Mouse (Mus musculus): ENCODE measurements around the gene Pla2g1b.

The Pla2g1b gene

GRCm38 (mm10) chr5:115444130-115444529, 21.9 kb upstream of the Pla2g1b start:
- no peak for DNase-seq (ENCODE audit: extremely low spot score)

- no peak for DNase-seq (ENCODE audit: extremely low spot score)
These were observed 19.0 kb upstream of the Pla2g1b start for GRCm38 (mm10) chr5:115447108-115447507.

DNA sequence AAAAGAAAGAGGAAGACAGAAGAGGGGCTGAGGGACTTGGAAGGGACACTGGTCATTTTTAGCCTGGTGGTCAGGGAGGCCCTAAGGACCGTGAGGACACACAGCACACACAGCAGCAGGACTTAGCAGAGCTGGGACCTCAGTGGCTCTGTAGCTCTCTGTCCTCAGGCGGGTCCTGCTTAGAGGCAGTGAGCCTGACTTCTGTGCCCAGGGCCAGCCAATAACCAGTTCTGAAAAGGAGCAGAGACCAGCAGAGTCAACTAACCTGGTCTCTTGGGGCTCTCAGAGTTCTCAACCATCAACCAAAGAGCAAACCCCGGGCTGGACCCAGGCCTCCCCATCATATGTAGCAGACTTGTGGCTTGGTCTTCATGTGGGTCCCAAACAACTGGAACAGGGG, 16.8 kb upstream of the Pla2g1b start:
- DNase-seq (ENCODE audit: extremely low spot score) = no peak

DNA sequence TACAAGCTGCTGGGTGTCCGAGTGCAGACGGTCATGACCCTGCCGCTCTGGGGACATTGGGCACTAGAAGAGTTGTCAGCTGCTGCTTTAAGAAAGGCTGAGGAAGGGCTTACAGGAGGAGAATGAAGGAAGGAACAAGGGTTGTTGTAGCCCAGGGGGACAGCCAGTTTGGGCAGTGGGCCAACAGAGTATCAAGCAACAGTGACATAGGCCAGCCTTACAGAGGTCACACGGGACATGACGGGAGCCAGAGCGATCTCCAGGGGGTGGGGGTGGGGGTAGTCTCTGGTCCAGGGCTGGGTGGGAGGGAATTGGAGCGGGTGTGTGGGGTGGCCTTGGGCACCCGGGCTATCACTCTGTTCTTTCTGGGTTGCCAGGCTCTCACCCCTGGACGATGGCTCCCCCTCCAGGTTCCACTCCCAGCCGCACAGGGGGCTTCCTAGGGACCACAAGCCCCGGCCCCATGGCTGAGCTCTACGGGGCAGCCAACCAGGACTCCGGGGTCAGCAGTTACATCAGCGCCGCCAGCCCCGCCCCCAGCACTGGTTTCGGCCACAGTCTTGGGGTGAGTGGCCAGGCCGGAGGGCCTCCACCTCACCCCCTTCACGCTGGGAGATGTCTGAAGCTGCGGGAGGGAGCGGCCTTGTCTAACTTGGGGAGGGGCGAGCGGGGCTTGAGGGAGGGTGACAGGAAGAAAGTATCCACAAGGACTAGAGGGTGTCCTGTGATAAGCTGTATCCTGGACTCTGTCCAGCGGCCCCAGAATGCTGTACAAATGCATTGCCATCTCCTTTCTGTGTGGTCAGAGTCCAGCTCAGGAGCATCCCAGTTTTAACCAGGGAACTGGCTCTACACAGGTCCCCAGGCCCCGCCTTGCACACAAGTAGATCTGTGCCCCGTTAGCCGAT, 15.4 kb upstream of the Pla2g1b start:
- DNase-seq (ENCODE audit: extremely low spot score) = no peak

DNA sequence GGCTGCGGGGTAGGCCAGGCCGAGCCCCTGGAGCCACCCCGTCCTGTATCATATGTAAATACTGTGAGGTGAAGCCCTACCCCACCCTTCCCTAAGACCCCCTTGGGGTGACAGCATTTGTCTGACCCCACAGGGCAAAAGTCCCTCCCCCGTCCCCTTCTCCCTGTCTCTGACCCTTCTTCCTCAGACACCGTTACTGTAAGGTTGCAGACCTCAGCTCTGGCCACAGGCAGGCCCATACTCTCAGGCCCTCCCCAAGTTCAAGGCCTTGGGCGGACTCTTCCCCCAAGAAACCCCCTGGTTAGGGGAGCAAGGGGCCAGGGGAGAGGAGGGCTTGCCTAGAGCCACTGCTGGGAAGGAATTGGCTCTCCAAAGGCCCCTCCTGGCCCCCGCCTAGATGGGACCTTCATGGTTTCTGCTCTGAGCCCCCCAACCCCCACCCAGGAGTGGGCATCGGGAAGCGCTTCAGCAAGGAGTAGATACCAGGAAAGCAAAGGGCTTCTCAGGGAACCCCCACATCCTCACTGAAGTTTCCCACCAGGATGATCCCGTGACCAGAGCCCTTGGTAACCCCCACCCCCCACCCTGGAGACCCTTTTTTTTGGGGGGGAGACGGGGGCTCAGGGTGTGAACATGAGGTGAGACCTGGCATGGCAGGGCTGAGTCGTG, 11.5 kb upstream of the Pla2g1b start:
- DNase-seq (ENCODE audit: extremely low spot score) = no peak

- DNase-seq (ENCODE audit: extremely low spot score) = no peak
These were observed 10.2 kb upstream of the Pla2g1b start for GRCm38 (mm10) chr5:115455838-115456237.

- no peak for DNase-seq (ENCODE audit: extremely low spot score)
These were observed 7.1 kb upstream of the Pla2g1b start for GRCm38 (mm10) chr5:115458918-115459317.

DNA sequence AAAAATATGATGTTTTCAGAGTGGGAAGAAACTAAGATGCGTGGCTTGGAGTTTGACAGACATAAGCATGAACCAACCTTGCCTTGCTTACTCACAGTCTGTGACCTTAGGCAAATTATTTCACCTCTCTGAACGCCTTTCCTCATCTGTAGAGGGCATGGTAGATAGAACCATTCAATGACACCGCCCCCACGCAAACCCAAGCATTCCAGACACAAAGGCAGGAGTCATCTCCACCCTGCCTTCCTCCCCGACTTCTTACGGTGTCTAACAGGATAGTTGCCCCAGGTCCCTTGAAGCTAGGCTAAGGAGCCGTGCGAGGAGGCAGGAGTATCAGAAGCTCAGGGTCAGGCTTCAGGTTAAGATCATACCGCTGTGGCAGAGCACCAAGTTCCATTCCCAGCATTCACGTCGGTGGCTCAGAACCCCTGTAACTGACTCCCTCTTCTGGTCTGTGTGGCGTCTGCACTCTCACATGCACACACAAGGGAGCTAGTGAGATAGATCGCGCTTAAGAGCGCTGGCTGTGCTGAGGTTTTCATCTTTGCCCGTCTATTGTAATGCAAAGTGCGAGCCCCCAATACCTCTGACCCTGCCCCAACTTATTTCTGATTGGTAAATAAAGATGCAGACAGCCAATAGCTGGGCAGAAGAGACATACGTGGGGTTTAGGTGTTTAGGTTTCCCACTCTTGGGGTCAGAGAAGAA, 1.5 kb upstream of the Pla2g1b start:
- no peak for DNase-seq (ENCODE audit: extremely low spot score)

GRCm38 (mm10) chr5:115469791-115470190, 3.7 kb downstream of the Pla2g1b start:
- DNase-seq (ENCODE audit: extremely low spot score) = no peak

DNA sequence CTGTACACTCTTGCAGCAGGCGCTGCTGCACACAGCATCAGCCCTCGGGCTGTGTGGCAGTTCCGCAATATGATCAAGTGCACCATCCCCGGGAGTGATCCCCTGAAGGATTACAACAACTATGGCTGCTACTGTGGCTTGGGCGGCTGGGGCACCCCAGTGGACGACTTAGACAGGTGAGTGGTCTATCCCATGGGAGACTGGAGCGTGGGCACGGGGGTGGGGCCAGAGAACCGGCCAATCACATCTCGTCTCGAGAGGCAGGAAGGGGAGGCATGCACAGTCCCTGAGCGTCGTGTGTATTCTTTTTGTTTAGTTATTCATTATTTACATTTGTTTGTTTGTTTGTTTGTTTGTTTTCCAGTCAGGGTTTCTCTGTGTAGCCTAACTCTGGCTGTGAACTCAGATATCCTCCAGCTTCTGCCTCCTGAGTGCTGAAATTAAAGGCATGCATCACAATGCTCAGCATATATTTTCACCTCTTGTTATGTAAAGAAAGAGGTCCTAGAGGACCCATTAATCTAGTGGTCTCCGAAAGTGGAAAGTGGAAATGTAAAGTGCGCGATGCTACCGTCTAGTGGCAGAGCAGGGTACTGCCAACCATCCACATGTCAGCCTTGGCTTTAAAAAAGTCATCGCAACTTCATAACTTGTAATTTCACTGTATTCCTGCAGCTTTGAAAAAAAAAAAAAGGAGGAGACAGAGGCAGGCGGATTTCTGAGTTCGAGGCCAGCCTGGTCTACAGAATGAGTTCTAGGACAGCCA, 4.9 kb downstream of the Pla2g1b start:
- DNase-seq (ENCODE audit: extremely low spot score) = peak; percentile 66

GRCm38 (mm10) chr5:115473191-115473590, 7.1 kb downstream of the Pla2g1b start:
- no peak for DNase-seq (ENCODE audit: extremely low spot score)

DNA sequence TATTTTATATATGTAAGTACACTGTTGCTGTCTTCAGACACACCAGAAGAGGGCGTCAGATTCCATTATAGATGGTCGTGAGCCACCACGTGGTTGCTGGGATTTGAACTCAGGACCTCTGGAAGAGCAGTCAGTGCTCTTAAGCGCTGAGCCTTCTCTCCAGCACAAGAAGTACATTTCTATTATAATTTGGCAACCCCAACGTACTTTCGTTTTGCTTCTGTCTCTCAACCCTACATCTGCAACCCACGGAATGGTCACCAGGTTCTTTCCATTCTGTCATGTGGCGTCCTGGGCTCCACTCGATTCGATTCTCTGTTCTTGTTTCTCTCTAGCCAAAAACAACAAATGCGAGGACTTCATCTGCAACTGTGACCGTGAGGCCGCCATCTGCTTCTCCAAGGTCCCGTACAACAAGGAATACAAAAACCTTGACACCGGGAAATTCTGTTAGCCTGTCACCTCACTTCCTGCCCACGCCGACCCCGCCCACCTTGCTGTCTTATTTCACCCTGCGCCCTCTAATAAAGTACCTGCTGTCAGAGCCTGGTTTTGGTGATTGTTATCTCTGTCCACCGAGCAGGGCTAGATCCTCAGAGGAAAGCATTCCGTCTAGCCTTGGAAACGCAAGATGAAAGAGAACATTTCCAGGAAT, 8.2 kb downstream of the Pla2g1b start:
- no peak for DNase-seq (ENCODE audit: extremely low spot score)

GRCm38 (mm10) chr5:115475337-115476106, 9.5 kb downstream of the Pla2g1b start:
- DNase-seq (ENCODE audit: extremely low spot score) = peak; percentile 70

DNA sequence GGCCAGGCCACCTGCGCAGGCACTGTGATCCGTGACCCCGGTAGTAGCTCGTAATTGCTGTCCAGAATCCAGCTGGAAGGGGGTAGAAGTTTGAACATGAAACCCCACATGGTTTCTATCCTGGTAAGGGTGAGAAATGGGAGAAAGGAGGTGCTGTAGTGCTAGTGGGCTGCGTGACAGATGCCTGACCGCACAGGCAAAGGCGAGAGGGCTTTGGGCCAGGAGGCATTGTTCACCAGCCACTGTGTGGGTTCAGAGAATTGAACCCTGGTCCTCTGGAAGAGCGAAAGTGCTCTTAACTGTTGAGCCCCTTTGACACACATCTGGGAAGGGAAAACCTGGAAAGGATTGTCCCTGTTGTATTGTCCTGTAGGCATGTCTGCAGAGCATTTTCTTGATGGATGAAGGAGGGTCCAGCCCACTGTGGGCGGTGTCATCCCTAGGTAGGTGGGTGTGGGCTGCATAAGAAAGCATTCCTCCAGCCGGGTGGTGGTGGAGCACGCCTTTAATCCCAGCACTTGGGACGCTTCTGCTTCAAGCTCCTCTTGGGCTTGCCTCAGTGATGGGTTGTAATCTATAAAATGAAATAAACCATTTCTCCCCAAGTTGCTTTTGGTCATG, 10.2 kb downstream of the Pla2g1b start:
- no peak for DNase-seq (ENCODE audit: extremely low spot score)

GRCm38 (mm10) chr5:115479561-115479960, 13.5 kb downstream of the Pla2g1b start:
- DNase-seq (ENCODE audit: extremely low spot score) = no peak

DNA sequence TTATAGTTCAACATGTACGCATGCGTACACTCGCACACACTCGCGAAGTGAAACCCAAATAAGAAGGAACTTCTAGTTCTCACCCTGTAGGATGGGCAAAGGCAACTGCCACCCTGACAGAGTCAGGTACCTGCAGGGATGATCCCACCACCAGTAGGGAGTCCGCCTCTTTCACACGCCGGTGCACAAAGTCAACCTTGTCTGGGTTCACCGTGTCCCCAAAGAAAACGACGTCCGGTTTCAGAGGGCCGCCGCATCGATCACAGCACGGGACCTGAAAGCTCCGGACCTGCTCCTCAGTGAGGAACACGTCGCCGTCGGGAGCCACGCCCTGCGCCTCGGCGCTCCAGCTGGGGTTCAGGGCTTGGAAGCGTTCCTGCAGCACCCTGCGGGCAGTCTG, 14.0 kb downstream of the Pla2g1b start:
- no peak for DNase-seq (ENCODE audit: extremely low spot score)

- peak; percentile 29 for DNase-seq (ENCODE audit: extremely low spot score)
These were observed 16.6 kb downstream of the Pla2g1b start for GRCm38 (mm10) chr5:115482390-115483265.

DNA sequence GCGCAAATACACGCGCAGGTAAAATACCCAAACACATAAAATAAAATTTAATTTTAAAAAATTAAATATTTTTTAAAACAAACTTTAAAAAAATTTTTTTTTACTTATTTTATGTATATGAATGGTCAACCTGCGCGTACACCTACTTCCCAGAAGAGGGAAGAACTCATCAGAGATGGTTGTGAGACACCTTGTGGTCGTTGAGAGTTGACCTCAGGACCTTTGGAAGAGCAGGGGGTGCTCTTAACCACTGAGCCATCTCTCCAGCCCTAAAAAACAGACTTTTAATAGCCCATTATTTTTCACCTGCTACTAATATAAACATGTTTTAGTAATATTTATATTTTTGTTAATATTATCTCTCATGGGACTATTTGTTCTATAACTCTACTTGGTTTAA, 17.3 kb downstream of the Pla2g1b start:
- DNase-seq (ENCODE audit: extremely low spot score) = no peak

Data from embryo, embryonic 9.5 days (tissue).